Mouse (Mus musculus) telencephalon, adult 2 months (tissue): ENCODE results near the gene Syne2.

Experiments
- DNase-seq: peaks from one replicate; pipeline ENCODE4 v3.0.0-alpha.2; 2011; ENCODE audit warnings: low read depth, low spot score

Gene Syne2

GRCm38 (mm10) chr12:75817959-75818452, at the start of gene Syne2:
Syne2 (plus strand) TSS chr12:75818134.
- peak; percentile 16 for DNase-seq

GRCm38 (mm10) chr12:75771410-75771809, 46.5 kb upstream of the Syne2 start:
- no peak for DNase-seq

- no peak for DNase-seq
Observed at GRCm38 (mm10) chr12:75772424-75773034, 45.4 kb upstream of the Syne2 start.

- DNase-seq = no peak
Observed at GRCm38 (mm10) chr12:75781445-75781844, 36.5 kb upstream of the Syne2 start.

DNA sequence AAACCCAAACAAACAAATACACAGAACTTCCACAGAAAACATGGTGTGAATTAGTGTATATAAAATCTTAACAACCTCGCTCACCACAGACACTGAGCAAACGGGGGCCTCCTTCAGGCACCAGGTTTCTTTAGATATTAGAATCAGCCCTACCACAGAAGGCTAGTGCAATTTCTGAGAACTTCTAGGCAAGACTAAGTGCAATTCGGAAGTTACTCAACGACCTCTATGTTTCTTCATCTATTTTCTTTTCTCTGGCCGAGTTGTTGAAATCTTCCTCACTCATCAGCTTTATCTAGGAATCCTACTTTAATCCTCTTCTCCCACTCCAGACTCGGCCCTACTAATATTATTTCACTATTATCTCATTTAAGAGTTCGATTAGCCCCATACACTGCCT, 35.9 kb upstream of the Syne2 start:
- no peak for DNase-seq

DNA sequence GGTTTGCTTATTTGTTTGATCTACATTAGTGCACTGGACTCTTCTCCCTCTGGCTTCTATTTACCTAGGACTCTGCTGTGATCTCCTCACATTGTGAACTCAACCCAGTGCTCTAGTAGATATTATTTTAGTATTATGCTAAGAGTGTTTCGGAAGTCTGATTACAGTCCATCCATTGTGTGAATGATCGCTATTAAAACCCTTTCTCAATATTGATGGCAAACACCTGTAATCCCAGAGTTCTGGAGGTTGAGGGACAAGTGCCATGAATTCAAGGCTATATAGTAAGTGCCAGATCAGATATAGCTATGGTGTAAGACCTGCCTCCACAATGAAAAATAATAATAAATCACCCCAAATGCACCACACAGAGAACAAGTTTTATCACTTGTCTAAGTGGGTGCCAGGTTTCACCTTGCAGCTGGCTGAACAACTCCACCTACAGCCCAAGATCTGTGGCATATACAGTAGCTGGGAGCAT, 33.6 kb upstream of the Syne2 start:
- no peak for DNase-seq

- peak; percentile 39 for DNase-seq
Observed at GRCm38 (mm10) chr12:75786681-75787080, 31.3 kb upstream of the Syne2 start.

DNA sequence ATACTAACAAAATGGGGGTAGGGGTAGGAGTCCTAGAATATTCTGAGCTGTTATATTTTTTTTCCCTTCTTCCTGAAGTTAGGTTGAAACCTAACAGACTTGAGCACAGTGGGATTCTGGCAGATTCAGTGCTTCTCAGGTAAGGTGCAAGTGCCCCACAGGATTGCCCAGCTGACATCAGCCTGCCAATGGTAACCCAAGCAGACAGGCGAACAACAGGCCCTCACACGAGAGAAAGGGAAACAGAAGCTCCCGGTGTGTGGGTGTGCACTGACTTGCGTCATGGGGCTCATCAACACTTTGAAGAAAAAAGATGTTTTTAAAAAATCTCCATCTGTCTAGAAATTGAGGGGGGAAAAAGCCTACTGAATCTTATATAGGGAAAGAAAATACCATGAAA, 28.5 kb upstream of the Syne2 start:
- DNase-seq = peak; percentile 83

DNA sequence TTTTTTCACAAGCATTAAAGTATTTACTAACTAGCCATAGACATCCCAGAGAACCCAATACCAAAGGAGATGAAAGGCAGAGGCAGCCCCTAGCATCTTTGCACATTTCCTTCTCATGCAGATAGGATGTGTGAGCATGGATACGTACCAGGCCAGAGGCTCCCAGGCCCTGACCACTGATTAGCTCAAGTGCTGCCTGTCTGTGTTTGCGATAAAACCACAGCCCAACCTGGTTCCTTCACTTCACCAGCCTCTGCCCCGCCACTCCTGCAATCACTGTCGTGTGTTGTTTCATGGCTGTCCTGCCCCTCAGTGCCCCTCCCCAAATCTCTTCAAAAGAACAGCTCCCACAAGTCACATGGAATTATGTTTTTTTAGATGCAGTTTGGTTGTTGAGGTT, 23.4 kb upstream of the Syne2 start:
- no peak for DNase-seq

- DNase-seq = no peak
Observed at GRCm38 (mm10) chr12:75796510-75796909, 21.4 kb upstream of the Syne2 start.

- no peak for DNase-seq
Observed at GRCm38 (mm10) chr12:75806281-75806680, 11.7 kb upstream of the Syne2 start.

DNA sequence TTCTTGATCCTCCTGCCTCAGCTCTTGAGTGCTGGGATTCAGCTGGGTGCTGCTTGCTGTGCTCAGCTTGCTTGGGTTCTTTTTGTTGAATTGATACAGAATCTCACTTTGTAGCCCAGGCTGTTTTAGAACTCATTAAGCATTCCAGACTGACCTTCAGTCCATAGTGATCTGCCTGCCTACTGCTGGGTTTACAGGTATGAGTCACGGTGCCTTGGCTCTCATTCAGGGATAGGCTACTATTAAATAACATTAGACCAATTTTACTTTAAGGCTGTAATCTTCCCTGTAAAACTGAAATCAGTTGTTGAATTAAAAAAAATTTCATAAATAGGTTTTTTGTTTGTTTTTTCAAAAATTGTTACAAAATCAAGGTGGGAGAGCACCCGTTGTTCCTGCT, 4.2 kb upstream of the Syne2 start:
- DNase-seq = no peak

DNA sequence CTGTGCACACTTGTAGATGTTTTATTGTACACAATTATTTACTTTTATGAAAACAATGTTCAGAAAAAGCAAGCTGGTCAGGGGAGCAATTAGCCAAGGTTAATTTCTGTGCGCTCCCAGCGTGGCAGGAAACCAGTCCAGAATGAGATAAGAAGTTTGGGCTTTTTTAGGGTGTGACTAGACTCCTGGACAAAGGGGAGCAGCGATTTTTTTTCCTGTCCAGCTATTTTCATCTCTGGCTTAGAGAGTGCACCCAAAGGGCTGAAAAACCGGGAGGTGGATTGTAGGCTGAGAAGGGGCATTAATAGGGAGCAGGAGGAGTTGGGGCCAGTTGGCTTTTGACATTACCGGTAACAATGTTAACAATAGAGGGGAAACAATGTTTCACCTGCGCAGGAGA, 3.4 kb upstream of the Syne2 start:
- DNase-seq = no peak

GRCm38 (mm10) chr12:75816981-75817856, 715 bp upstream of the Syne2 start:
- DNase-seq = peak; percentile 18

DNA sequence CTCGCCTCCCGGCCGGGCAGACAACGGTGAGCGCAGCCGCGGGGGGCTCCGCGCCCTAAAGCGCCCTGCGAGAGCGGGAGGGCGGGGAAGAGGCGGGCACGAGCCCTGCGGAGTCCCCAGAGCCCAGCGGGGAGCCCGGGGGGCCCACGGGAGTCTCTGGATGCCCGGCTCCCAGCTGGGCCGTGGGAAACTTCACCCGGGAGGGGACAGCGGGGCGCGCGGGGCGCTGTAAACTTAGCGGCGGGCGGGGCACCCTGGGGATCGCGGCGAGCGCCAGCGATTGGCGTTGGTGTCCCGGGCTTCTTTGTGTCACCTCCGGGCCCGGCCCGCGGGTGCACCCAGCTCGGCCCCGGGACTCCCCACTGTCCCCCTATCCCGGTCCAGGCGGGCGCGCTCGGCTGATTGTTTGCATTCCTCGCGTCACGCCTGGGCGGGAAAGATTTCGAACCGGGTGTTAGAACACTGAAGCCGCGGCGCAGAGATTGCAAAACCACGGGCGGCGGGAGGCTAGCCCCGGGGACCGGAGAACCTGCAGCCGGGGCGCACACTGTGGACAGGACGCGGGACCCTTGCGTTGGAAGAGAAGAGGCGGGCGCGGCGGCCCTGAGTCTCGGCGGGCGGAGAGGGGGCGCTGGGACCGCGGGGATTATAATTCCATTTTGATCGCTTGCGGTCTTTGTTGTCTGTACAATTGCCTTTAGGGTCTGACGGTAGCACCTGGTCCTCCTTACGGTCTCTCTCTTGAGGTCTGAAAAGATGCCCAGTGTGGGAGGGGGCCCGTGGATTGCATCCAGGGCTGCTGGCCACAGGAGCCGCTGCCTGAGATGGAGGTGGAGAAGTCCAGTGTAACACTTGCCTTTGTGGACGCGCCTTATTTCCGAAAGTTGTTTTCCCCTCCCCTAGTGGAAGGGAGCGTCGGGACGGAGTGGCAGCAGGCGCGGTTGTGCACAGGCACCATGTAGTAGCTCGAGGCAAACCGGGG, 810 bp downstream of the Syne2 start:
- no peak for DNase-seq

DNA sequence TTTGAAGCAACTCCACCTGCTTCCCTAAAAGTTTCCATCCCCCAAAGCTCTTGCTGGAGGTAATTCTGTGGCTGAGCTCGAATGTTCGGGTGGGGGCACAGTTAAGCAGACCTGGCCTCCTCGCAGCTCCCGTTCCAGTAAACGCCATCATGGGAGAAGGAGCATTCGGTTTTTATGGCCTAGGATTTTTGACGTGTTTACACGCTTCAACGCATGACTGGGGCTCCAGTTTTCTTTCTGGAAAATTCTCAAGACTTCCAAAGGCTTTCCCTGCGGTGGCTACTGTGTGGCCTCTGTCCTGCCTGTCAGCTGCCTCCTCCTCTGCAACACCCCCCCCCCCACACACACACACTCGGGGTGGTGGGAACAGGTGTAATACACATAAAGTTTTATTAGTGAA, 1.5 kb downstream of the Syne2 start:
- DNase-seq = no peak

- no peak for DNase-seq
Observed at GRCm38 (mm10) chr12:75820216-75820615, 2.3 kb downstream of the Syne2 start.

- no peak for DNase-seq
Observed at GRCm38 (mm10) chr12:75822122-75822521, 4.2 kb downstream of the Syne2 start.

DNA sequence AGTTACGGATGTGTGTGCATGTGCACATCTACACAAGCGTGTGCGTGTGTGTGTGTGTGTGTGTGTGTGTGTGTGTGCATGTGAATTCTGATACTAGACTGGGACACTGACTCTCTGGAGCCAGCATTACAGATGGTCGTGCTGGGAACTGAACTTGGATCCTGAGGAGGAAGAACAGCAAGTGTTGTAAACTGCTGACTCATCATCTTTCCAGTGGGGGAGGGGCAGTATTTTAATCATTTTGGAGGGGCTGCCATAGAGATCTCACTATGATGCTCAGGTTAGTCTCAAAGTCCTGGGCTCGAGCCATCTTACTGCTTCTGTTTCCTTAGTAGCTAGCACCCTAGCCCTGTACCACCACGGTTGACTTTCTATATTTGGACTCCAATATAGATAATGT, 5.5 kb downstream of the Syne2 start:
- DNase-seq = no peak

GRCm38 (mm10) chr12:75825458-75825857, 7.5 kb downstream of the Syne2 start:
- DNase-seq = no peak

GRCm38 (mm10) chr12:75826699-75827353, 8.9 kb downstream of the Syne2 start:
- no peak for DNase-seq
